Mouse (Mus musculus) cerebellum, adult 11-12 months (tissue): Measurements from ENCODE around the gene Dzip1l.

Source experiments
- DNase-seq: peaks from one replicate; pipeline ENCODE4 v3.0.0; 2022

Gene Dzip1l

DNA sequence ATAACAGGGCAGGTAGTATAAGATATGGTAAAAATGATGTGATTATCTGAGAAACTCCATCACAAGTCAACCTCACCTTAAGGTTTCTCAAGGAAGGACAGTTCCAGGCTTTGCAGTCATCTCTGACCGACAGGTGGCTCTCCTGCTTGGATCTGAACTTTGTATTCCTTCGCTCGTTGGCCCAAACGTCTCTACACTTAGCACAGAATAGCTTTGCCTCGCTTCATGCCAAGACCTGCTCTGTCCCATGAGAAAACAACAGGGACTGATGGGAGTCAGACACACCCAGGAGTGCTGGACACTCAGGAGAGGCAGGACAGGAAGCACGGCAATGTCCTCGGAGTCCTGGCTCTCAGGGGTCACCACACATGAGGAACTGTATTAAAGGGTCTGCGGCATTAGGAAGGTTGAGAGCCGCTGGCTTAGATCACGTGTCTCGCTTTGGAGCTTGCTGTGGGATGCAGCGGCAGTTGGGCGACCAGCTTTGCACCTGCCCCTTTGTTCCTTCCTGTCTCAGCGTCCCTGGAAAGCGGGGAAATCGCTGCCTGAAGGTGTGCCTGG, 32.4 kb downstream of the Dzip1l start:
- no peak for DNase-seq

DNA sequence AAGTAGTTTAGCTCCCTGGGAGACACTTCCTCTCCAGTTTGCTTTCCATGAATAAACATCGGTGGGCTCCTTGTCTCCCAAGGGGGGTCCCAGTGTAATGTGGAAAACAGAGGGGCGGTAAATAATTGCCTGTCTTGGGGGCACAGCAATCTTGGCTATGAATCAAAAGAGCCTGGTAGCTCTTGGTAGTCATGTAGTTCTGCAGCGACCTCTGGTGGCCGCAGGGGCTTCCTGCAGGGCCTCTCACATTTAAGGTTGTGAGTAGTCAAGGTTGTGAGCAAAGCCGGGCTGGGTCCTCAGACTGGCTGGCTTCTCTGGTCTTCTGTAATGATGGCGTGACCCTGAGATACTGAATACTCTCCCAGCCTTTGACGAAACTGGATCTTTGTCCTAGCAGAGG, 33.1 kb downstream of the Dzip1l start:
- DNase-seq: peak; percentile 31

DNA sequence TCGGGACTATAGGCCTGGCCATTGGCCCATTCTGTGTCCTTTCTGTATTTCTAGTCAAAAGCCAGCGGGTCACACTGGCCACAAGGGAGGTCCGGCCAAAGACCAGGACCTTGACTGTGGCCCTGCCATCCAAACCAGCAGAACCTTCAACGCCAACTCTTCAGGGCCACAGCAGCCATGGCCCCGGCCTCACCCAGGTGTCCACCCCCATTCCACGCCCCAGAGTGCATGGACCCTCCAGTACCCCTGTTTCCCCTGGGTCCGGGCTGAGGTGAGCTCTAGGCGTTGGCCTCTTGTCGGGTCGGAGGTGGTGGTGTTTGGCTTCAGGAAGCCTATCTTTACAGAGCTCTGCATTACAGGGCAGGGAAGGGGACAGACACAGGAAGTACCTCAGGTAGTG, 33.6 kb downstream of the Dzip1l start:
- DNase-seq: no peak

DNA sequence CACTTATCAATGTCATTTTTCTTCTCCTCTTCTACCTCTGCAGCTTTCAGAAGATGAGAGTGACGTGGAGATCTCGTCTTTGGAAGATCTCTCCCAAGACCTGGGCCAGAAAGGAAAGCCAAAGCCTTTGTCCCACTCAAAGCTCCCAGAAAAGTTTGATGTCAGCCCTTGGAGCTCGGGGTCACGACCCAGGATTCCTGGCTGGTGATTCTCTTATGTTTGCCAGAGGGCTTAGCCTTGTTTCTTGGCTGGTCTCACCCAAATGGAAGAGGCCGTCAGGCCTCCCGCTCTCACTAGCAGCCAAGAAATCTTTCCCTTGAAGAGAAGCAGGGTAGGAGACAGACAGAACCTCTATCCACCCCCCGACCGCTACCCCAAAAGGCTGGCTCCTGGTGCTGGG, 38.3 kb downstream of the Dzip1l start:
- no peak for DNase-seq

DNA sequence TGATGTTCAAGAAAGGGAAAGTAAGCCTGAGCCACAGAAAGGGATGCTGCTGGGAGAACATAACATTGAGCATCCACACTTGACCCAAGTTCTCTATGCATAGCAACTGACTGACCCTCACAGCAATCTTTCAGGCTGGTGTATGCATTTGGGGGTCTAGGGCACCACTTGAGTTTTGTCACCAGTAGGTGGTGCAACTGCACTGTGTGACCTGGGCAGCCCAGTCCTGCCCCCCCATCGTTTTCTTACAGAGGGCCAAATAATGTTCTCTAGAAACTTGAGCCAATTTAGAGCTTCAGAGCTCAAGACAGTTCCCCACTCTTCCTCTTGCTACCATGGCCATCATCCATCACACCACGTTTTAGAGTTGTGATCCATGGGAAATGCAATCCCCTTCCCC, 42.3 kb downstream of the Dzip1l start:
- no peak for DNase-seq

DNA sequence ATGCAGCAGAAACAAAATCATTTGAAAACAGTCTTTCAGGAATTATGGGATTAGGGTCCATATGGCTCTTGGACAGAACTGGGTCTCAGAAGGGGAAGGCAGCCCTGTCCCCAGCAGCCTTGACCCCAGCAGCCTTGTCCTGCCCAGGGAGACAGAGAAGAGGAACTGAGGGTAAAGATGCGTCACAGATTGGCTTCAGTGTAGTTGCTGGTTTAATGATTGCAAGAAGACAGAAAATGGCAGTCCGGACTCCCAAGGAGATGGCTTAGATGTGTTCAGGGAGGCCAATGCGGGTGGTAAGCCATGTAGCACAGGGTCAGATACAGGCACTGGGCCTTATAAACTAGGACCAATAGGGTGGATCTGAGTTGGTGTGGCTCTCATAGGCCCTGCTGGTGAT, 46.4 kb downstream of the Dzip1l start:
- DNase-seq: no peak

DNA sequence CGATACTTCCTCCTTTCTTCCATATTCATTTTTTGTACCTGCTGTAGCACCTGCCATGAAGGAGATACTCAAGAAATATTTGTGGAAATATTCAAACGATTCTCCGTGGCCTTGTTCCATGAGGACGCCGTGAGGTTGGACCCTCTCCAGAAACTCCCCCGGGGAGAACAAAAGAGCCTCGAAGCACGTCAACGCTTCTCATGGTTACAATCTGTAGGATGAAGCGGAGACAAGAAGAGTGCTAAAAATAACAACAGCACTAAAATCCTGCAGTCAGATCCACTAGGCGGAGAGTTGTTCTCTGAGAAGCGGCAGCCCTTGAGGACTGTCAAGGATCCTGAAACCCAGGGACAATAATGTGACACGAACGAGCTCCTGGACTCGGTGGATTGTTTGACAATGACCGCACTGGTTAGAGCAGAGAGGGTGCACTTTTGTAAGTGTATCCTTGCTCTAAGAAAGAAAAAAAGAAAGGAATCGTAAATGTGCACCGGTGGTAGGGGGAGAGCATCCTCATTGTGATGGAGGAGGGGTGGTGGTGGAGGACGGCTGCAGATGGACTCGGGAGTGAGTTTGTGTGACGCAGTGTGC, 52.8 kb downstream of the Dzip1l start:
- DNase-seq: no peak

DNA sequence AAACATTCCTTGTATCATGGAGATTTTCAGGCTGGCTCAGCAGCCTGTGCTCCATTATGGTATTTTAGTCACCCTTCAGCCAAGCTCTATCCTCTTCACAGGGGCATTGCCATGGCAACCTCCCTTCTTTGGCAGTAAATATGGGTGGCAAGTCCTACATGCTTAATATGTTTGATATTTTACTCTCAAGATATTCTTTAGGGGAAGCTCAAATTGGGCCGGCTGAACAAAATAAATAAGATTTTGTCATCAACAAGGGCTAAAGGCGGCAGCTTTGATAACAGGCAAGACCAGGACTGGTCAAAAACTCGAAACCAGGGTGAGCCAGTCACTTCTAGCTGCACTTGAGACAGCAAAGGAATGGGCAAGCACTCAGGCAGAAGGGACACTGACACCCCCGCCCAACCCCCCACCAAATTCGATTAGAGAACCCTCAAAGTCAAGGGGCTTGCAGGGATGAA, 55.8 kb downstream of the Dzip1l start:
- DNase-seq: no peak

DNA sequence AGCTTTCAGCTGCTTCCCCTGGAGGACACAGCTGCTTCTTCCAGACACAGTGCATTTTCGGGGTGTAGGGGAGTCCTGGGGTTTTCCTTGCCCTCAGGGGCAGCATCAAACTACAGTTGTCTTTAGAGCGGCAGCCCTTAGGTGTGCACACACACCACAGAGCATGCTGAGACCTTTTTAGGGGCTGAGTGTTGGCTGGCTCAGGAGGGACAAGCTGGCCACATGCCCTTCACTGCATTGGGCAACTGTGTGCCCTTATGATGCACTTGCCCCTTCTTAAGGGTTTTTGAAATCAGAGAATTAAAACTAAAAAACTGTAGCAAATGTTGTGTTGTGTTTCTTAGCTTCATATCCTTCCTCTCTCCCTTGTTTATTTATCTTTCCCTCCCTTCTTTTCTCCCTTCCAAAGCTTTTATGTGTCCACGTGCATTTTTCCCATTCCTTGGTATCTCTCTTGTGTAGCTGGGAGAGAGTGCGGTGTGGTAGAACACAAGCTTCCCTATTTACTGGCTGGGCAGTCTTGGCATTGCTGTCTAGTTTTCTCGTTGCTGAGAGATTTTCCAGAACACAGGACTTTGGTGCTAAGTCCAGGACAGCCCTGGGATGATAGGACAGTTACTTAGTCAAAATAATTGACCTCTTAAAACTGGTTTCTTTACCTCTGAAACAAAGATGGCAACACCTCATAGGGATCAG, 56.4 kb downstream of the Dzip1l start:
- DNase-seq: no peak

DNA sequence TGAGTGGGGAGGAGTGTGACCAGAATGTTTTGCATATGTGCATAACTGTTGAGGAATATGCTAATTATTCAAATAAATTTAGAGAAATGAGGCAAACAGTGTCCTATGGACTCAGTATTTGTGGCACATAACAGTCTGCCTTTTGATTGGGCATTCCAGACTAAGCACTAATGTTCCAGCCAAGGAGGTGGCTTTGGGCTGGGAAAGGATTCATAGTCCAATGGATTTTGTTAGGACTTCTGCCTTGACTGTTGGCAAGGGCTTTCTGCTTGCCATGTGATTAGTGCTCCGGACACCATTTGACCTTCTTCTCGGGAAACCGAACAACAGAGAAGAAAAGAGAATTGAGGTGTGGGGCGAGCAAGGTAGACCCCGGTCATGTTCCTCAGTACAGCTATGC, 60.5 kb downstream of the Dzip1l start:
- no peak for DNase-seq

DNA sequence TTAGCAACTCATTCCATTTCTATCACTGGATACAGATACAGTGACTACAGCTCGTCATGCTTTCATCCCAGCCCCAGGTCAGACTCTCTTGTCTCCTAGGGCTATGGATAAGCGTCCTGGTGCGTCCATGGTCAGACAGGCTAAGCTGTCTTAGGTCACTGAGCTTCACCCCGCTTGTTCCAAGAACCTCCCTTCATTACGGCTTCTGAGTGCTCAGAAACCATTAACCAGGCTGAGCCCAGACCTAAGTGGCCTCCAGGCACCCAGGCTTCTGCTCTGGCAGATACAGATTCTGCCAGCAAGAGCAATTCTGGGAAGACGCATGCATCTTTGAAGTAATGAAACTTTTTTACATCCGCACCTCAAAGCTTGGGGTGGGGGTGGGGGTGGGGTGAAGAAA, 61.1 kb downstream of the Dzip1l start:
- DNase-seq: no peak

DNA sequence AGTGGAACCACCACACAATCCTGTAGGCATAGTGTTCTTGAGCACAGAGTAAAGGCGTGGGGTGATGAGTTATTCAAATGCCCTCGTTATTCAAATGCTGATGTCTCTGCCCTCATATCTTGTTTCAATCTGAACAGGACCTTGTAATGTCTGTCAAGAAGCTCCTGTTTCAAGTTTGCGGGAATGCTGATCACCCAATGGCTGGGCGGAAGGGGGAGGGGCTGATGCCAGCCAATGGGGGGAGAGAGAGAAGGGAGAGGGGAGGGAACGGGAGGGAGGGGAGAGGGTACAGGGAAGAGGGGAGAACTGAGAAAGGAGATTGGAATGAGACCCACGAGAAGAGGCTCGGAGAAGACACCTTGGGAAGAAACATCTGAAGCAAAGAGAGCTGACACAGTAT, 65.7 kb downstream of the Dzip1l start:
- no peak for DNase-seq

DNA sequence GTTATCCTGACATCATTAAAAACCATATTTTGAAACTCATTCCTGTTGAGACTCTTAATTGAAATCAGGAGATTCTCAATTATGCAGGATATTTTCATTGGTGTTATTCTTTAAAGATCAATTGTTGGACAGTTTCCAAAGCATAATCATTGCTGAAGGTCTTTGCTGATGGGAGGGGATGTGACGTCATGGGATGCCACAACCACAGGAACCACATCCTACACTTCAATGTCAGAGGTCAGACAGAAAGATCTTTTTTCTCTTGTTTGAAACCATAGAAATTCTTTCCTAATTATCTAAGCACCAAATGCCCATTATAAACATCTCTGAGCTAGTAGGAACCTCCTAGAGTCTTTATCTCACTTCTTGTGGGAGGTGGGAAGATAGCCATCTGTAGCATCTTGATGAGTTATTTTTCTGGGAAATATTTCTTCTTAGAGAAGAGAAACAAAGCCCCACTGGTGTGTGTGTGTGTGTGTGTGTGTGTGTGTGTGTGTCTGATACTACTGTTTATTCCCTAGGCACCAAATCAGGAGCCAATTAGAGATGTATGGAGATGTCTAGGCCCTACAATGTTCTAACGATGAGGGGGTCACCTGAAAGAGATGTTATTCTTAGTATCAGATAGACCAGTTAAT, 70.6 kb downstream of the Dzip1l start:
- no peak for DNase-seq

DNA sequence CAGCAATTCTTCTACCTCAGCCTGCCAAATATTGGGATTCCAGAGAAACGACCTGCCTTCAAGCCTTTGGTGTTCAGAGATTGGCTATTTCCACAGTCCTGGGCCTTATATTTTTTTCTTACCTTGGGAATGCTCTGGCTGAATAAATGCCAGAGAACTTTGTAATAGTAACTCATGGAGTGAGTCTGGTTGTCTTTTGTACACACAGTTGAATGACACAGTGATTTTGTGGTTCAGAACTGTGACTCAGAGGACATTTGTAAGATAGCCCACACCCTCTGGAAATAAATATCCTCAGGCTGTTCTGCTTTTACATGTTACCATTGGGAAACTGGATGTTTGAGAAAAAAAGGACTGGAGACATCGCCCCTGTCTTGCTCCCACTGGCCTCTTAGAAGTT, 71.9 kb downstream of the Dzip1l start:
- DNase-seq: no peak

DNA sequence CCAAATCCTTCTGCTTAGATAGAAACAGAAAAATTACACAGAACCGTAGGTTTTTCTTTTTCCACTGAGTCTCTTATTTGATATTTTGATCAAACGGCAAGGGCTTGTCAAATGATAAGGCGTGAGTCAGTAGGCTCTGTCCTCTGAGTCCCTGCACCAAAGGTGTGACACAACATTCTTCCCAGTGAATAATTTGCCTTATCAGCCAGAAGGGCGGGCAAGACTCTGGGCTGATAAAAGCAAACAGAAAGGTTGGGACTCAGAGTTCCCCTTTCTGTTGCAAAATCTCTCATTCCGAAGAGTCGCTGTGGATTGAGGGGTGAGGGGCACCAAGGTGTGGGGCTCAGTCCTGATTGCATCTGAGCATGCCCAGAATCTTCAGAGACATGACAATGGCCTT, 72.9 kb downstream of the Dzip1l start:
- no peak for DNase-seq

DNA sequence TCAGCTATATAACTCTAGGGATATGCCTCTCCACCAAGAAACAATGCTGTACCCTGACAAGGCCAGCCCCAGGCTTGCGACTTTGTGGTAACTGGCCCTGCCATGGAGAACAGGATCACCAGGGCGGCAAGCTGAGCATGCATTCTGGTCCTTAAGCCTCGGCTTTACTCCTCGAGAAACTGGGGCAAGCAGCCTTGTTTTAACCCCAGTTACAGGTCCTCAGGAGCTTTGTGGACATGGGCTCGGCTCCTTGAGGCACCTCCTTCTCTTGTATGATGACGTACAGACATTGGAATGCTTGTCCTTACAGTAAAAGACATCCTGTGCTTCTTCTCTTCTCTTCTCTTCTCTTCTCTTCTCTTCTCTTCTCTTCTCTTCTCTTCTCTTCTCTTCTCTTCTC, 74.4 kb downstream of the Dzip1l start:
- no peak for DNase-seq

DNA sequence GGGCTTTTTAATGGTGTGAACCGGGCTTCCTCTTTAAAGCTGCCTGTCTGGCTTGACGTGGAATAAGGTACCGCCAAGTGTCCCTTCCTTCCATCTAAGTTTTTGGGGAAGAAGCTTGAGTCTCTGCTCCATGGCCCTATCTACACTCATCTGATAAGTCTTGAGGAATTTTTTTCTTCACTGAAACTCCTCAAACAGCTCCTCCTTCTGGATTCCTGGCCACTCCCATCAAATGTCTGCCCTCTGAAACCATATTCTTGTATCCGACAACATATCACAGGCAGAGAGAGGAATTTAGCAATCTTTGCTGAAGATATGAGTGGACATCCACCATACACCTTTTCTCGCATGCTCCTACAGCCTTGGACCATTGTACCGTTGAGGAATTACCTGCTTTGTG, 77.0 kb downstream of the Dzip1l start:
- DNase-seq: no peak

DNA sequence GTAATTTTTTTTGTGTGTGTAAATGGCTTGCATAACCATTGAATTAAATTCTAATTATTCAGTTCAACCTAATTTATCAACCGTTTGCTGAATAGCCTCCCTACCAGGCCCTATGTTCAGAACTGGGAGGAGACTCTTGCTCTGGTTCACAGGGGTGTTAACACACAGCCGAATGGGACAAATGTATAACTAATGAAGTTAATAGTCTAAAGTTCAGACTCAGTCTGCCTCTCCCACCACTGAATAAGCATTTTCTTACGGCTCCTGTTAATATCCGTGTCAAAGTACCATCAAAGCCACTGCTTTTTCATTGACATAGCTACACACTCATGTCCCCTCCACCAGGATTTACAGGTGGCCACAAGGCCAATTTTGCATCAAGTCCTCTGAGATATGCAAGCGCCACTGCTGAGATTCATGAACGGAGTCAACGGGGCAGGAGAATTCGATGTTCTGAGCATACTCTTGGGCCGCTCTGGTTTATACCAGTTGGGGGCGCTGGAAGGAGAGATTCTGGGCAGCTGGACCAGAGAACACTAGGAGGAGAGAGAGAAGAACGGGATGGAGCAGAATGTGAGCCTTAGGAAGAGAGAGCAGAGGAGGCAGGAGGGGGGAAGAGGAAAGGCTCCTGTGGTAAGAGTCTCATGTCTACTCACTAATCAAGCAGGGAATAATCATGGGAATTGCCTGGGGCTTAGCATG, 78.3 kb downstream of the Dzip1l start:
- DNase-seq: no peak

DNA sequence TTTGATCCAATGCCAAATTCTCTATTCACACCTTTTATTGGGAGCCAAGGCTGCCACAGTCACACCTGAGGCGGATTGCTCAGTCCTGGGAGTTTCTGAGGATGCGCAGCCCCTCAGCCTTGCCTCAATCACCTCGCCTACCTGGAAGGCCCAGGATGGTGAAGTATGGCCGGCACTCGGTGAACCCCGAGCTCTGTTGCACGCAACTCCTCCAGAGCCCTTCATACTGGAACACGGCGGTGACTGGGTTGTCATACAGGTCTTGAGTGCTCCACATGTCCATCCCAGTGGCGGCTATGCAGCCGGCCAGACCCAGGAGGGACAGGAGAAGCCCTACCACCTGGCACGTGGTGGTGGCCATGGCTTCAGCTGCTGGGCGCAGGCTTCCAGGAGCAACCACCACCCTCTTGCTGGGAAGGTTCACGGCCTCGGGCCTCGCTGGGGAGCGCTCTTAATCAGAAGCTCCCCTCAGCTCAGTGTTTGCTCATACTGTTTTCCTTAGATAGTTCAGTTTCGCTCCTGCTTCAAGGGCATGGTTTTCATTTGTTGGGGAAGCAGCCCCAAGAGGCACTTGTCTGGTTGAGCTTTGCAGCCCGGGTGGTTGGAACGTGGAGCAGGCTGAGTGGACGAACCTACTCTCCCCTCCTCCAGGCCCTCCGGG, 80.4 kb downstream of the Dzip1l start:
- no peak for DNase-seq

DNA sequence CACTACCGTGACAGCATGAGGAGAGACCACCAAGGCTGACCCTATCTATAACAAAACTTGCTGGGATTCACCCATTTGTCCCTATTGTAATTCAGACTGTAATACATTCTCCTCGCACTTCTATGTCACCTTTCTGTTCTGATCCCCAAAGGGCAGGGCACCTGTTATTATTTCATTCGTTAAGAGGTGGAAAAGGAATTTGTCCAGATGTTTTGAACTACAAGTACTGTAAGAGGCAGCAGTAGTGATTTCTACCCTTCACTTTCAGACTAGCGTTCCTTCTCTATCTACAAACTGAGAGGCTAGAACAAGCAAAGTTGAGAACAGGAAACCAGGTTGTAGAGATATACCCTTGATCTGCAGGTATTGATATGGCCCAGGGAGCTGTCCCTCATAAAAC, 81.0 kb downstream of the Dzip1l start:
- no peak for DNase-seq

DNA sequence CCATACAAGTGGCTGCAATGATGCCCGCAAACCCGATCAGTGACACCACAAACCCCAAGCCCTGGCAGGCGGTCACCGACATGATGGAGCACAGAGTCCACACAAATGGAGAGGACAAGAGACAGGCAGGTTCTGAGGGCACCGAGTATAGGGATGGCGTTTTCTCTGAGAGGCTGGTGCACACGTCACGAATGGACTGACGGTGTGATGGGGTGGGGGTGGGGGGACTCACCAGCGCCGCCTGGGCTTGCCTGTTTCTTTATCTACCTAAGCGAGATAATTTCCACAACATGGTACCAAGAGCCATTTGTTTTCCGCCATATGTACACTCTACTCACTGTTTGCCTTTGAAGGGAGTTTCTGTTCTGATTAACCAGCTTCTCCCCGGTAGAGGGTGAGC, 87.8 kb downstream of the Dzip1l start, which contains the start of gene Cldn18:
Cldn18 (minus strand) TSS at position 134 of the 400 bp plus-strand sequence.
- no peak for DNase-seq
